Mouse (Mus musculus) heart, embryonic 12.5 days (tissue): Measurements from ENCODE around the gene Zfp655. TPM values are rescaled to one million over a fixed set of nuclear protein-coding genes. Genes with fewer than 3 reads are reported as not detected.
A peak's percentile ranks its signal among the peaks of the same experiment; 100 is the strongest.

Experiments
- ATAC-seq: fragments of 200-750 bp; cut with Nextera tagmentation; 2 replicates; pipeline ENCODE4 v1.8.0; 2017; ENCODE audit warnings: moderate TSS enrichment, moderate library complexity; ENCODE audit not compliant: insufficient number of reproducible peaks, low FRiP score
- H3K27ac ChIP-seq: fragments of 300-500 bp; sonication (generic); 2 replicates; pipeline ENCODE4 v1.5.1; 2016; ENCODE audit warnings: mild to moderate bottlenecking, moderate library complexity; ENCODE audit not compliant: poor library complexity, severe bottlenecking
- H3K27me3 ChIP-seq: fragments of 300-500 bp; sonication (generic); replicated peaks from 2 replicates; pipeline ENCODE4 v1.6.1; 2016; ENCODE audit warnings: mild to moderate bottlenecking, moderate library complexity
- H3K36me3 ChIP-seq: fragments of 300-500 bp; sonication (generic); 2 replicates; pipeline ENCODE4 v1.6.1; 2016; ENCODE audit warnings: mild to moderate bottlenecking, moderate library complexity
- H3K4me1 ChIP-seq: fragments of 300-500 bp; sonication (generic); replicated peaks from 2 replicates; pipeline ENCODE4 v1.6.1; 2016; ENCODE audit warnings: mild to moderate bottlenecking
- H3K4me2 ChIP-seq: fragments of 300-500 bp; sonication (generic); 2 replicates; pipeline ENCODE4 v1.6.1; 2016; ENCODE audit warnings: mild to moderate bottlenecking, moderate library complexity
- H3K4me3 ChIP-seq: fragments of 300-500 bp; sonication (generic); 2 replicates; pipeline ENCODE4 v1.5.1; 2016; ENCODE audit warnings: mild to moderate bottlenecking
- H3K9ac ChIP-seq: fragments of 300-500 bp; sonication (generic); 2 replicates; pipeline ENCODE4 v1.6.1; 2016; ENCODE audit warnings: mild to moderate bottlenecking, moderate library complexity
- H3K9me3 ChIP-seq: fragments of 300-500 bp; sonication (generic); replicated peaks from 2 replicates; pipeline ENCODE4 v1.6.1; 2016; ENCODE audit warnings: mild to moderate bottlenecking, moderate library complexity
- WGBS: fragments of 180-500 bp; shearing (Covaris S2); methylation state at CpG from one replicate; pipeline ENCODE4 v1.1.7; 2016; 5-methylcytosine and 5-hydroxymethylcytosine counted together
- polyA plus RNA-seq: library from polyadenylated mRNA; unstranded; fragments of >200 nt; fragmentation: Nextera tagmentation; extraction: Ambion mirVana; gene quantifications from 2 replicates; pipeline ENCODE4 v1.2.1, GENCODE M21; 2016

Gene Zfp655
- polyA plus RNA-seq, result 32.7 and 35.2 TPM in 2 replicates

DNA sequence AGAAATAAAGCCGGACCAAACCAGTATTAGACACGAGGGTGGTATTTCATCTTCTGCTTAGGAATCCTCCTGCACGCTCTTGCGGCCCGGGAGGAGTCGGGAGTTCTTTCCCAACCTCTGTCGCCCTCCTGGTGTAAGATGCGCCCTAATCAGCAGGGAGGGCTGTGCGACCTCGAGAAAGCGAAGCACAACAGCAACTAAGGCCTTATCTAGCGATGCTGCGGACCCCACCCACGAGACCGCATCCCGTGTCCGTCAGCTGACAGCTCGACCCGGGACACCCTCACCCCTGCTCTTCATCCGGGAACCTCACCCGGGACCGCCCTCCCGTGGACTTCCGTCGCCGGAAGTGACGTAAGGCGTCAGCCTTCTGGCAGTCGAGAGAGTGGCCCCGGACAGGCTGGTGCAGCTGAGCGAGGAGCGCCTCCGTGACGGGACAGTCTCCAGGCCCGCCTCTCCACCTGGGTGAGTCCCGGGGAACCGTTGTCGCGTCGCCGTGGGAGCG, at the start of gene Zfp655:
Zfp655 (plus strand) TSS at position 349 of the 505 bp plus-strand sequence.
- no peaks in the 10 kb centered on the region for H3K9me3 ChIP-seq
- peak within 1 kb of the TSS; percentile 88 for H3K4me3 ChIP-seq
- H3K27me3 ChIP-seq, result no peaks in the 10 kb centered on the region
- peak within 1 kb of the TSS; percentile 93 for H3K27ac ChIP-seq
- H3K4me1 ChIP-seq, result peaks cover 20% of the 10 kb centered on the region
- H3K4me2 ChIP-seq, result peak within 1 kb of the TSS; percentile 79
- peak; percentile 98 for ATAC-seq
- peaks cover 31% of the 10 kb centered on the region for H3K36me3 ChIP-seq
- H3K9ac ChIP-seq, result peak within 1 kb of the TSS; percentile 95
- WGBS, result under 1% methylated on average over 42 of the region's 42 CpGs

DNA sequence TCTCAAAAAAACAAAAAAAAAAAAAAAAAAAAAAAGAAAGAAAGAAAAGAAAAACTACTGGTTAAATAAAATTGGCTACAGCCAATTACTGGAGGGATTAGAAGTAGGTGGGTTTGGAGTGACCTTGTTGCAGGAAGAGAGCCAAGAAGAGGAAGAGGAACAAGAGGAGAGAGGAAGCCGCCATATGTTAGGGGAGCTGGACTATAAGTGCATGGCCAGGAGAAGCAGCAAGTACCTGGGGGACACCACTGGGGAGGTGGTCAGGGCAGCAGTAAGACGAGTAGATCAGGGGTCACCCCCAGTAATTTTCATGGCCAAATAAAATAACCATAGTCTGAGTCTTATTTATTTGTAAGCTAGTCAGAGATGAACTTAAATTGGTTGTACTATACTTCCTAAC, 46.3 kb upstream of the Zfp655 start:
- no peak overlapping the region for H3K9ac ChIP-seq
- H3K9me3 ChIP-seq, result no peaks in the 10 kb centered on the region
- H3K36me3 ChIP-seq, result peaks cover 86% of the 10 kb centered on the region
- no peak for ATAC-seq
- no peak overlapping the region for H3K4me2 ChIP-seq
- H3K27ac ChIP-seq, result no peak overlapping the region
- H3K27me3 ChIP-seq, result no peaks in the 10 kb centered on the region
- 91% methylated on average over 2 of the region's 2 CpGs for WGBS
- H3K4me3 ChIP-seq, result no peak overlapping the region
- peaks cover 17% of the 10 kb centered on the region for H3K4me1 ChIP-seq

DNA sequence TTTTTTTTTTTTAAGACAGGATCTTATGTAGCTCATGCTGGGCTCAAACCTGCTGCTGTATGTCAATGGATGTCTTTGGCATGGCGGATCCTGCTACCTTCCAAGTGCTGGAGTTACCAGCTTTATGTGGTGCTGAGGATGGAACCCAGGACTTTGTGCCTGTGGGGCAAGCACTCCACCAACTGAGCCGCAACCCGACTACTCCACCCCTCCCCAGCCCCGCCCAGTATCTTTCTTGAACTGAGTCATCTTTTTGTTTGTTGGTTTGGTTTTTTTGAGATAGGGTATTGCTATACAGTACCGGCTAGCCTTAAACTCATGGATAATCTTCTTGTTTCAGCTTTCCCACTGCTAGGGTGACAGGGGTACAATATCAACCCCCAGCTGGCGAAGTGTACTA, 42.1 kb upstream of the Zfp655 start:
- peak overlapping the region; percentile 85; the same call in 1 of the 2 replicates for H3K4me3 ChIP-seq
- H3K36me3 ChIP-seq, result peaks cover 53% of the 10 kb centered on the region
- WGBS, result 87% methylated on average over 6 of the region's 6 CpGs
- H3K4me1 ChIP-seq, result peaks cover 19% of the 10 kb centered on the region
- no peaks in the 10 kb centered on the region for H3K9me3 ChIP-seq
- H3K9ac ChIP-seq, result peak overlapping the region; percentile 88
- H3K27me3 ChIP-seq, result no peaks in the 10 kb centered on the region
- peak; percentile 66 for ATAC-seq
- H3K4me2 ChIP-seq, result peak overlapping the region; percentile 90
- H3K27ac ChIP-seq, result no peak overlapping the region

DNA sequence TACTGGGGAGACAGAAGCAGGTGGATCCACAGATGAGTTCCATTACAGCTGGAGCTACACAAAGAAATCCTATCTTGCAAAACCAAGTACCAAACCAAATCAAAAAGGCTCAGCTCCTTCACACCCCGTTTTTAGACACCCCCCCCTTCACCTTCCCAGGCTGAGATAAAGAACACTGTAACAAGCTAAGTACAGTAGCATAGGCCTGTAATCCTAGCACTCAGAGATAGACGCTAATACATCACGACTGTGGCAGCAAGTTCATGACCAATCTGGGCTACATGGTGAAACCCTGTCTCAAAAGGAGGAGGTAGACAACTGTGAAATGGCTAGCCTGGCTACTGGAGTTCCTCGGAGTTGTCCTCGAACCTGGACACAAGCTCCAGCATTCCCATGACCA, 41.1 kb upstream of the Zfp655 start:
- Histone ChIP-seq H3K4me3 (peak overlapping the region; percentile 85), H3K4me2 (peak overlapping the region; percentile 90), H3K27me3 (no peaks in the 10 kb centered on the region), H3K9ac (peak overlapping the region; percentile 88), H3K4me1 (peaks cover 19% of the 10 kb centered on the region), H3K36me3 (peaks cover 54% of the 10 kb centered on the region), H3K9me3 (no peaks in the 10 kb centered on the region), H3K27ac (peak overlapping the region; percentile 95)
- ATAC-seq, result peak; percentile 13; the same call in 1 of the 2 replicates
- WGBS, result 22% methylated on average over 5 of the region's 5 CpGs

DNA sequence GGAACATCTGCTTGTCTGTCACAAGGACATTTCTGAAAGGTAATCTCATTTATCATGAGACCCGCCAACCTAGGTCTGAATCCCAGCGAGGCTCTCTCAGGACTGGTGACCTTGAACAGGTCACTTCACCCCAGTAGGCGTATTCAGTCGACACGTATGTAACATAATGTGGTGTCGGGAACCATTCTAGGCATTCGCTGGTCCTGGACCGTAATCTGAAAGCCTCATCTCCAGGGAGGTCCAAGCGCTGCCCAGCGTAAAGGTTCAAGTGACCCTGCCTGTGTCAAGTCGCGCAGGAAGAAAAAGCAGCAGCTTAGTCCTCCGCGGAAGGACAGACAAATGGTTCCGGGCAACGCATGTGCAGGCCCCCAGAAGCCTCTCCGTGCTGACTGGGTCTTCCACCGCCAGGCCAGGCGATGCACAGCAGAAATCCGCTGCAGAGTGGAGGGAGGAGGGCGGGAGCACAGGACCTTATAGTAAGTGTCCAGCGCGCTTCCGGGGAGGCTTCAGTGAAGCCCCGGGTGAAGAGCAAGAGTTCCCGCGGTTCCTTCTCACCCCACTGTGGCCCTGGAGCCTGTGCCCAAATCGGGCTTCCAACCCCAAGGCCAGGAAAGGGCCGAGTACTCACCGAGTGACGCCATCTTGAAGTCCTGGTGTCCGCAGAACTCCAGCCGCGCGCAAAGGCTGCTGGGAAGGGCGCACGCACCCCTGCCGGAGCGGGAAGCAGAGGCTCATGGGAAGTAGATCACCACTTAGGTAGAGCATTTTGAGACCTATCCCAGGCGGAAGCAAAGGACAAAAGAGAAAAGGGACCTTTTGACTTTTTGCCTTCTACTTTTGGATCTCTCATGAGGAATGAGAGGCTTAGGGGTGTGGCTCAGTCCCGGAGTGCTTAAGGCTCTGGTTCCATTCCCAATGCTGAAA, 40.4 kb upstream of the Zfp655 start:
- peak overlapping the region; percentile 85 for H3K4me3 ChIP-seq
- peak overlapping the region; percentile 88 for H3K9ac ChIP-seq
- peaks cover 19% of the 10 kb centered on the region for H3K4me1 ChIP-seq
- peak; percentile 92 for ATAC-seq
- no peaks in the 10 kb centered on the region for H3K27me3 ChIP-seq
- under 1% methylated on average over 41 of the region's 41 CpGs for WGBS
- H3K36me3 ChIP-seq, result peaks cover 54% of the 10 kb centered on the region
- peak overlapping the region; percentile 95 for H3K27ac ChIP-seq
- peak overlapping the region; percentile 90 for H3K4me2 ChIP-seq
- no peaks in the 10 kb centered on the region for H3K9me3 ChIP-seq

DNA sequence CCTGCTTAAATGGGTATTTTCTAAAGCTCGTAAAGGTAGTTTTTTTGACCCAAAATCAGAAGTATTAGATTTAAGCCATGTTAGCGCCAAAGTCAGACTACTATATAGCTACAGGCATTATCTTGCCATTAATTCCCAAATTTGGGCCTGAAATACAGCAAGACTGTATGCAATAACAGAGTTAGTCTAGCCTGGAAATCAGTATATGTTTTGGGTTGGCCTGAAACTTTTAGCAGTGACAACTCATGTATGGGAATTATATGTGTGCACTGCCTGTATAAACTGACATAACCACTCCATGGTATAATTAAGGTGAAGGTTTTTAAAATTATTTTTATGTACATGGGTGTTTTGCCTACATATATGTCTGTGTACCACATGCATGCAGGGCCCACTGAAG, 39.6 kb upstream of the Zfp655 start, which contains the start of gene Atp5j2:
Atp5j2 (minus strand) TSS at position 101 of the 400 bp plus-strand sequence.
- no peak for ATAC-seq
- Histone ChIP-seq H3K9ac (peak within 1 kb of the TSS; percentile 88), H3K27me3 (no peaks in the 10 kb centered on the region), H3K36me3 (peaks cover 52% of the 10 kb centered on the region), H3K4me1 (peaks cover 19% of the 10 kb centered on the region), H3K4me2 (peak within 1 kb of the TSS; percentile 90), H3K4me3 (peak within 1 kb of the TSS; percentile 85), H3K9me3 (no peaks in the 10 kb centered on the region), H3K27ac (peak within 1 kb of the TSS; percentile 95)
- 87% methylated on average over 2 of the region's 2 CpGs for WGBS

DNA sequence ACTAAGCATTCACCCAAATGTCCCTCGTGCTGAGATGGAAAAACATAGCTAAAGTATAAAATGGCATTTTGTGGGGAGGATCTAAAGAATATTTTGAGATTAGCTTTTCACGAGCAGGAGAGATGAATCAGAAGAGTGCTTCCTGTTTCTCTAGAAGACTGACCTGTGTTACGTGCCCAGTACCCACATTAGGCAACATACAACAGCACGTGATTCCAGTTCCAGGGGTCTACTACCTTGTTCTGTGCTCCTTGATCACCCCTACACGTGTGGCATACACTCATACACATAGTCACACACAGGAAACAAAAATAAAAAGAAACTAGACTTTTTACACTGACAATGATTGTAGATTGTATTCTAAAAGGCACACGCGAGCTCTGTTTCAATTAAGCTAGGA, 31.1 kb upstream of the Zfp655 start:
- ATAC-seq, result no peak
- Histone ChIP-seq H3K27ac (no peak overlapping the region), H3K9me3 (no peaks in the 10 kb centered on the region), H3K4me2 (peak overlapping the region; percentile 33; the same call in 1 of the 2 replicates), H3K4me3 (no peak overlapping the region), H3K9ac (no peak overlapping the region), H3K36me3 (peaks cover 14% of the 10 kb centered on the region), H3K27me3 (no peaks in the 10 kb centered on the region), H3K4me1 (peaks cover 14% of the 10 kb centered on the region)
- 69% methylated on average over 7 of the region's 7 CpGs for WGBS

DNA sequence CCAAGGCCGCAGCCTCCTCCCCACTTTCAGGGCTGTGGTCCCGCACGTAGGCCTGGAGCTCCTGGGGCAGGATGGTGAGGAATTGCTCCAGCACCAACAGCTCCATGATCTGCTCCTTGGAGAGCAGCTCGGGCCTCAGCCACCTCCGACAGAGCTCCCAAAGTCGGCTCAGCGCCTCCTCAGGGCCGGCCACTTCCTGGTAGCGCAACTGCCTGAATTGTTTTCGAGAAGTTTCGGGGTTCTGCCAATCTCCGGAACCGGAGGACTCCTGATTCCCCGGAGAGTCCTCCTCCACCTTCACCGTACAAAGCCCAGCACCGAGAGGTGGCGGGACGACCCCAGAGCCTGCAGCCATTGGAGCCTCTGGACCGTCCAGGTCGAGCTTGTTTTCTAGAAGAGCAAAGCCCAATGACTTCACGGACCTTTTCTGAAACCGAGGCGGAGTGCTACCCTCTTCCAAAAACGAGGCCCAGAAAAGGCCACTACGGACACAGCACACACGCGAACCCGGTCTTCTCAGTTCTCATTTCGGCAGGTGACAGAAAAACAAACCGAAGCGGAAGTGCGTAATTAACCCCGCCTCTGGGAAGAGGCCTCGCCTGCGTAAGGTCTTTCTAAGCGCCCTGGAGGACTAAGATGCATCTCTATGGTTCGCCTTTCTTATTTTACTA, 30.1 kb upstream of the Zfp655 start, which contains the start of gene Zkscan14:
Zkscan14 (minus strand) TSS at position 548 of the 671 bp plus-strand sequence.
- peak; percentile 43 for ATAC-seq
- peak within 1 kb of the TSS; percentile 98 for H3K4me2 ChIP-seq

DNA sequence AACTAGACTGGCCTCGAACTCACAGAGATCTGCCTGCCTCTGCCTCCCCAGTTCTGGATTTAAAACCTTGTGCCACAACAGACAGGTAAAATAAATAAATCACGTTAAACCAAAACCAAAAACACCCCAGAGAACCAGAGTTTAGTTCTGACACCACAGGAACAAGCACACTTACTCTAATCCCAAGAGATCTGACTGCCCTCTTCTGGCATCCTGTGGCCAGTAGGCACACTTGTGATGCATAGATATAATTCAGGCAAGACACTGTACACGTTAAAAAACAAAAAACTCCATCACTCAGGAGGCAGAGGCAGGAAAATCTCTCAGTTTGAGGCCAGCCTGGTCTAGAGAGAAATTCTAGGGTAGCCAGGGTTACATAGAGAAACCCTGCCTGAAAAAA, 29.1 kb upstream of the Zfp655 start:
- H3K27me3 ChIP-seq, result no peaks in the 10 kb centered on the region
- H3K4me2 ChIP-seq, result no peak overlapping the region
- H3K9ac ChIP-seq, result no peak overlapping the region
- 50% methylated on average over 3 of the region's 3 CpGs for WGBS
- no peak for ATAC-seq
- peaks cover 21% of the 10 kb centered on the region for H3K4me1 ChIP-seq
- no peaks in the 10 kb centered on the region for H3K9me3 ChIP-seq
- H3K27ac ChIP-seq, result no peak overlapping the region
- no peak overlapping the region for H3K4me3 ChIP-seq
- H3K36me3 ChIP-seq, result peaks cover 6% of the 10 kb centered on the region

More for the DNA sequence above, 30.1 kb upstream of the Zfp655 start, which contains the start of gene Zkscan14:
- Histone ChIP-seq H3K4me3 (peak within 1 kb of the TSS; percentile 97), H3K4me1 (peaks cover 21% of the 10 kb centered on the region), H3K27ac (peak within 1 kb of the TSS; percentile 55), H3K27me3 (no peaks in the 10 kb centered on the region), H3K9me3 (no peaks in the 10 kb centered on the region), H3K36me3 (peaks cover 3% of the 10 kb centered on the region), H3K9ac (peak within 1 kb of the TSS; percentile 94)
- WGBS, result 2% methylated on average over 37 of the region's 37 CpGs

DNA sequence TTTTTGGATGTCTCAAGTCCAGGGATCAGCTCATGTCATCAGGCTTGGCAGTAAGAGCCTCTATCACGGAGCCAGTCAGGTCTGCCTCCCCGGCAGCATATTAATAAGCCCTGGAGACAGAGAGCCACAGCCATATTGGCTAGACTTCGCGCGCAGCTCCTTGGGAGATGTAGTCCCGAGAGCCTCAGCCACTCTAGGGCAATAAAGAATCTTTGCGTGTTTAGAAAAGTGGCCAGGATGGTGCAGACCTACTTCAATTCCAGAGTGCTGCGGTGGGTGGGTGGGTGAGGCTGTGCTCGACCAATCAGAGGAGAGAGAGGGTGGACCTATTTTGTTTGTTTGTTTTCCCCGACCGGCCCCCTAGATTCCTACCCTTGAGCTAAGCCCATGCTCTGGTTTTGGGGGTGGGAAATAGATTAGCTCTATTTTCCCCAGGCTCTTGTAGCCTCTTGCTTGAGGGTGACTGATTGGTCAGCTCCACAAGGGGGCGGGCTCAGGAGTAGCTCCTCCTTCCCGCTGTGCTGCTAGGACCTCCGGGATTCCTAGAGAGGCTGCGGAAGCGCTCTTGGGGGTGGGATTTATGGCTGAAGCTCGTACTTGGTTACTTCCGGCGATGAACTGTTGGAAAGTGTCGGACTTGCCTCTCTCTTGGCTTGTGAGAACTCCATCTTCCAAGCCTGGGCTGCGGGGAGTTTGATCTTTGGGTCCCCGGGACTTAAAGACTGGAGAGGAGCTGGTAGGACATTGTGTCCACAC, 27.4 kb upstream of the Zfp655 start, which contains the start of gene Zkscan5:
Zkscan5 (plus strand) TSS at position 627 of the 756 bp plus-strand sequence.
- H3K9me3 ChIP-seq, result peaks cover 3% of the 10 kb centered on the region; the same call in 1 of the 2 replicates
- H3K4me2 ChIP-seq, result peak within 1 kb of the TSS; percentile 72
- peak within 1 kb of the TSS; percentile 65 for H3K9ac ChIP-seq
- ATAC-seq, result peak; percentile 96
- H3K27ac ChIP-seq, result peak within 1 kb of the TSS; percentile 85
- peak within 1 kb of the TSS; percentile 58 for H3K4me3 ChIP-seq
- H3K27me3 ChIP-seq, result no peaks in the 10 kb centered on the region
- peaks cover 21% of the 10 kb centered on the region for H3K4me1 ChIP-seq
- peaks cover 16% of the 10 kb centered on the region for H3K36me3 ChIP-seq
- under 1% methylated on average over 22 of the region's 22 CpGs for WGBS
